Mouse (Mus musculus) left cerebral cortex, postnatal 25 days (tissue): ENCODE results near the gene Slc22a6. TPM values are rescaled to one million over a fixed set of nuclear protein-coding genes. Genes with fewer than 3 reads are reported as not detected.

Experiments used
- DNase-seq, 2 experiments: peaks; one replicate each; pipeline ENCODE4 v3.0.0; 2022; ENCODE audit warnings: low spot score in 2 of 2, mixed read lengths in 1 of 2
- intact Hi-C: fragments of 180-260 bp; cut with DNase I; formaldehyde crosslinking; loops from one replicate; pipeline ENCODE4 v1.15.1; 2025
- total RNA-seq, 2 experiments: library from RNA; stranded (reverse); gene quantifications; 2 replicates each; pipeline ENCODE4 v1.2.3; 2021

Slc22a6 gene
- total RNA-seq, 2 experiments from 2014 or later: 5.5 to 5.8 TPM

GRCm38 (mm10) chr19:8602914-8603313 is 14.9 kb upstream of the Slc22a6 start:
- no peak for DNase-seq
- intact Hi-C loops: no loop called here

GRCm38 (mm10) chr19:8604536-8605240 is 13.2 kb upstream of the Slc22a6 start:
- intact Hi-C loops: no loop called here
- no peak for DNase-seq

- intact Hi-C loops: no loop called here
- no peak for DNase-seq
These were observed 12.6 kb upstream of the Slc22a6 start for GRCm38 (mm10) chr19:8605241-8605558.

GRCm38 (mm10) chr19:8611358-8612123 is 6.3 kb upstream of the Slc22a6 start:
- intact Hi-C loops: no loop called here
- no peak for DNase-seq

- DNase-seq: no peak
- intact Hi-C loops: no loop called here
These were observed 4.7 kb upstream of the Slc22a6 start for GRCm38 (mm10) chr19:8613111-8613510.

- intact Hi-C loops: no loop called here
- peak in 1 of 2 experiments; percentile 17 for DNase-seq
These were observed 3.5 kb upstream of the Slc22a6 start for GRCm38 (mm10) chr19:8614343-8614742.

- DNase-seq: no peak
- intact Hi-C loops: no loop called here
These were observed 1.5 kb upstream of the Slc22a6 start for GRCm38 (mm10) chr19:8616314-8616713.

- intact Hi-C loops: no loop called here
- no peak for DNase-seq
These were observed 3.3 kb downstream of the Slc22a6 start for GRCm38 (mm10) chr19:8621098-8621497.

- intact Hi-C loops: no loop called here
- DNase-seq: no peak
These were observed 12.4 kb downstream of the Slc22a6 start for GRCm38 (mm10) chr19:8630249-8630648.

- intact Hi-C loops: no loop called here
- no peak for DNase-seq
These were observed 13.0 kb downstream of the Slc22a6 start for GRCm38 (mm10) chr19:8630826-8631225.

GRCm38 (mm10) chr19:8632029-8632428 is 14.2 kb downstream of the Slc22a6 start:
- no peak for DNase-seq
- intact Hi-C loops: no loop called here

- no peak for DNase-seq
- intact Hi-C loops: no loop called here
These were observed 24.2 kb downstream of the Slc22a6 start for GRCm38 (mm10) chr19:8642086-8642485.

- intact Hi-C loops: no loop called here
- no peak for DNase-seq
These were observed 28.6 kb downstream of the Slc22a6 start for GRCm38 (mm10) chr19:8646393-8646792.

- DNase-seq: no peak
- intact Hi-C loops: no loop called here
These were observed 38.0 kb downstream of the Slc22a6 start for GRCm38 (mm10) chr19:8655833-8656232.

GRCm38 (mm10) chr19:8656341-8656740 is 38.5 kb downstream of the Slc22a6 start:
- intact Hi-C loops: no loop called here
- no peak for DNase-seq

GRCm38 (mm10) chr19:8661821-8662307 is 44.0 kb downstream of the Slc22a6 start:
- intact Hi-C loops: loop anchor here (1.0 kb wide), 3 partner anchors 21 to 84 kb away; partner anchors contain the start of gene Slc3a2
- peak; percentile 86 to 93 for DNase-seq

- DNase-seq: peak; percentile 87 to 95
- intact Hi-C loops: loop anchor here (1.0 kb wide), 3 partner anchors 21 to 84 kb away; partner anchors contain the start of gene Slc3a2
These were observed 44.5 kb downstream of the Slc22a6 start for GRCm38 (mm10) chr19:8662337-8662736.

GRCm38 (mm10) chr19:8663360-8663839 is 45.6 kb downstream of the Slc22a6 start, which contains the start of gene Chrm1:
Gene Chrm1 (plus strand): TSS chr19:8663789.
- DNase-seq: peak; percentile 61 to 74
- intact Hi-C loops: no loop called here

- DNase-seq: peak; percentile 72 to 86
- intact Hi-C loops: no loop called here
These were observed 46.1 kb downstream of the Slc22a6 start for GRCm38 (mm10) chr19:8663911-8664421.

- peak in 1 of 2 experiments; percentile 61 for DNase-seq
- intact Hi-C loops: no loop called here
These were observed 47.0 kb downstream of the Slc22a6 start for GRCm38 (mm10) chr19:8664859-8665258.
